21 mouse cellular contexts compared by ENCODE assay signal in genomic region chr3:57919390-57920089, GRCm38 (mm10).
DNase-seq lines count a peak whose midpoint lies in the region; ATAC-seq lines count a peak whose summit lies in the region.
"Had no signal": no experiment of that assay in that cellular context is flagged by ENCODE, and none has a peak within 500 bp of the region (broad histone marks: within the 10 kb centered on the region; RNA-seq: fewer than 3 reads in every experiment).

No protein-coding gene starts in this region.

- no peaks in the 10 kb centered on the region for H3K36me3 ChIP-seq in forebrain, embryonic 16.5 days (ENCODE audit: control insufficient read depth, insufficient read depth)
- H3K36me3 ChIP-seq: embryonic facial prominence, embryonic 13.5 days; heart, embryonic 12.5 days; liver, embryonic 13.5 days; neural tube, embryonic 12.5 days had no signal

- no peak overlapping the region for H3K9ac ChIP-seq in forebrain, embryonic 16.5 days (replicated peaks; ENCODE audit: low read depth, low read length)
- H3K9ac ChIP-seq: embryonic facial prominence, embryonic 13.5 days; heart, embryonic 12.5 days; liver, embryonic 13.5 days; neural tube, embryonic 12.5 days had no signal

- peak; percentile 27 to 44 for DNase-seq in cerebellum, postnatal 10 days
- no peak for DNase-seq in cerebellum, adult 8-10 months
- peak; percentile 21 to 25 for DNase-seq in layer of hippocampus, postnatal 10 days (ENCODE audit: low spot score in 2 of 2)
- no peak for DNase-seq in layer of hippocampus, postnatal 25 days (ENCODE audit: extremely low spot score in 1 of 2, low spot score in 1 of 2)
- DNase-seq in retina, embryonic 14.5 days (ENCODE audit: low spot score), result peak; percentile 61
- DNase-seq in testis, postnatal 14 days (ENCODE audit: low spot score), result no peak
- DNase-seq: adrenal gland, postnatal 25 days; gastrocnemius, postnatal 36 days; heart, postnatal 36 days; kidney, adult 11 months; kidney, postnatal 10 days; liver, embryonic 13.5 days; right cerebral cortex, postnatal 14 days; thymus, postnatal 4 days had no signal

- H3K4me1 ChIP-seq in forebrain, embryonic 16.5 days (replicated peaks; ENCODE audit: control insufficient read depth, insufficient read depth, low read length), result peaks cover 11% of the 10 kb centered on the region
- H3K4me1 ChIP-seq: heart, embryonic 12.5 days; liver, embryonic 13.5 days; neural tube, embryonic 12.5 days had no signal

- no peak overlapping the region for H3K4me2 ChIP-seq in forebrain, embryonic 16.5 days (ENCODE audit: low read length)
- H3K4me2 ChIP-seq: embryonic facial prominence, embryonic 13.5 days; heart, embryonic 12.5 days; liver, embryonic 13.5 days; neural tube, embryonic 12.5 days had no signal

- peak overlapping the region; percentile 37 for H3K27ac ChIP-seq in forebrain, embryonic 16.5 days (ENCODE audit: low read length)
- H3K27ac ChIP-seq: embryonic facial prominence, embryonic 13.5 days; liver, embryonic 13.5 days; neural tube, embryonic 12.5 days; stomach, postnatal 0 days had no signal

- WGBS in forebrain, embryonic 16.5 days, result 11% methylated on average over 5 of the region's 5 CpGs

- no peak overlapping the region for H3K4me3 ChIP-seq in forebrain, embryonic 16.5 days (replicated peaks; ENCODE audit: low read length)
- H3K4me3 ChIP-seq: embryonic facial prominence, embryonic 13.5 days; heart, embryonic 12.5 days; liver, embryonic 13.5 days; neural tube, embryonic 12.5 days had no signal

- no peaks in the 10 kb centered on the region for H3K27me3 ChIP-seq in forebrain, embryonic 16.5 days (replicated peaks; ENCODE audit: control insufficient read depth, insufficient read depth, low read length)
- H3K27me3 ChIP-seq: CH12.LX; embryonic facial prominence, embryonic 13.5 days; heart, embryonic 12.5 days; liver, embryonic 13.5 days; neural tube, embryonic 12.5 days had no signal

- no peaks in the 10 kb centered on the region for H3K9me3 ChIP-seq in forebrain, embryonic 16.5 days (ENCODE audit: control insufficient read depth, low read length)
- H3K9me3 ChIP-seq: embryonic facial prominence, embryonic 13.5 days; heart, embryonic 12.5 days; liver, embryonic 13.5 days; neural tube, embryonic 12.5 days had no signal

- ATAC-seq in forebrain, embryonic 16.5 days, result peak; percentile 94
- ATAC-seq in megakaryocyte, adult 5-6 weeks (ENCODE audit: poor library complexity, severe bottlenecking), result no peak

Comparison
In these comparisons a context has a peak if more than half of its experiments do, and no peak if none do; other contexts are left out.
1. DNase-seq: peak in cerebellum, postnatal 10 days (2 of 2), layer of hippocampus, postnatal 10 days (2 of 2) and retina, embryonic 14.5 days (single experiment); none in cerebellum, adult 8-10 months (single experiment), layer of hippocampus, postnatal 25 days (0 of 2) and testis, postnatal 14 days (single experiment).